Mouse (Mus musculus): ENCODE data around the gene Sla2.
A peak's percentile ranks its signal among the peaks of the same experiment; 100 is the strongest.
"Not testable (repeated sequence)": the region's sequence is repeated elsewhere in the genome, so short reads cannot be mapped to it uniquely, and the experiment has no call there.

Gene Sla2

GRCm38 (mm10) chr2:156899184-156899583 is 12.2 kb upstream of the Sla2 start:
- DNase-seq = no peak

GRCm38 (mm10) chr2:156898374-156898773 is 11.4 kb upstream of the Sla2 start:
- no peak for DNase-seq

GRCm38 (mm10) chr2:156897034-156897433 is 10.0 kb upstream of the Sla2 start:
- DNase-seq = no peak

- no peak for DNase-seq
These were observed 9.5 kb upstream of the Sla2 start for GRCm38 (mm10) chr2:156896384-156896914.

- DNase-seq = peak; percentile 22
These were observed 7.7 kb upstream of the Sla2 start for GRCm38 (mm10) chr2:156894496-156895265.

- no peak for DNase-seq
These were observed 5.8 kb upstream of the Sla2 start for GRCm38 (mm10) chr2:156892821-156893220.

- DNase-seq = no peak
These were observed 5.2 kb upstream of the Sla2 start for GRCm38 (mm10) chr2:156892240-156892639.

GRCm38 (mm10) chr2:156888490-156888889 is 1.5 kb upstream of the Sla2 start:
- no peak for DNase-seq

- no peak for DNase-seq
These were observed 834 bp downstream of the Sla2 start for GRCm38 (mm10) chr2:156886084-156886631.

GRCm38 (mm10) chr2:156885666-156886065 is 1.3 kb downstream of the Sla2 start:
- DNase-seq = not testable (repeated sequence)

- DNase-seq = no peak
These were observed 2.4 kb downstream of the Sla2 start for GRCm38 (mm10) chr2:156884396-156885211.

- DNase-seq = no peak
These were observed 4.5 kb downstream of the Sla2 start for GRCm38 (mm10) chr2:156882431-156883001.

- DNase-seq = no peak
These were observed 7.5 kb downstream of the Sla2 start for GRCm38 (mm10) chr2:156879541-156879940.

GRCm38 (mm10) chr2:156877726-156878125 is 9.3 kb downstream of the Sla2 start:
- no peak for DNase-seq

- no peak for DNase-seq
These were observed 12.1 kb downstream of the Sla2 start for GRCm38 (mm10) chr2:156874760-156875510.

- DNase-seq = no peak
These were observed 12.8 kb downstream of the Sla2 start for GRCm38 (mm10) chr2:156874047-156874759.

GRCm38 (mm10) chr2:156873629-156874028 is 13.4 kb downstream of the Sla2 start:
- DNase-seq = no peak

- no peak for DNase-seq
These were observed 16.5 kb downstream of the Sla2 start for GRCm38 (mm10) chr2:156870519-156870918.

- no peak for DNase-seq
These were observed 17.4 kb downstream of the Sla2 start for GRCm38 (mm10) chr2:156869554-156869953.

- peak; percentile 76 for DNase-seq
These were observed 18.0 kb downstream of the Sla2 start for GRCm38 (mm10) chr2:156868994-156869393.

- DNase-seq = no peak
These were observed 22.5 kb downstream of the Sla2 start for GRCm38 (mm10) chr2:156864481-156864880.

Measured in kidney, adult 11 months (tissue).